Mouse (Mus musculus) adrenal gland, adult 2 months (tissue): ENCODE measurements around the gene Nucb2. TPM values are rescaled to one million over a fixed set of nuclear protein-coding genes. Genes with fewer than 3 reads are reported as not detected.
A peak's percentile ranks its signal among the peaks of the same experiment; 100 is the strongest.

Source experiments
- DNase-seq: peaks from one replicate; pipeline ENCODE4 v3.0.0; 2021
- long read RNA-seq: library from polyadenylated mRNA; stranded (forward); transcript quantifications from one replicate; pipeline ENCODE4 v2.0.0, GENCODE M21; 2021
- polyA plus RNA-seq: library from polyadenylated mRNA; depleted of rRNA; stranded (reverse); fragments of >200 nt; gene quantifications from 2 replicates; pipeline ENCODE4 v1.2.3, GENCODE M21; 2012; rRNA removed
- total RNA-seq, 2 experiments: library from RNA; stranded (reverse); gene quantifications; 2 replicates each; pipeline ENCODE4 v1.2.3; 2021

Gene Nucb2
- total RNA-seq (10 to 100 TPM; 19.3 to 32.9 TPM), polyA plus RNA-seq (0.32 and 0.45 TPM in 2 replicates)
- long read RNA-seq, transcript Nucb2-201 (14 exons, 1,685 nt), result major isoform, 13 of 18 reads
- long read RNA-seq, partial matches to known transcripts, result 3 of 18 reads
- long read RNA-seq, other reads (novel, unspliced or antisense), result 2 of 18 reads

DNA sequence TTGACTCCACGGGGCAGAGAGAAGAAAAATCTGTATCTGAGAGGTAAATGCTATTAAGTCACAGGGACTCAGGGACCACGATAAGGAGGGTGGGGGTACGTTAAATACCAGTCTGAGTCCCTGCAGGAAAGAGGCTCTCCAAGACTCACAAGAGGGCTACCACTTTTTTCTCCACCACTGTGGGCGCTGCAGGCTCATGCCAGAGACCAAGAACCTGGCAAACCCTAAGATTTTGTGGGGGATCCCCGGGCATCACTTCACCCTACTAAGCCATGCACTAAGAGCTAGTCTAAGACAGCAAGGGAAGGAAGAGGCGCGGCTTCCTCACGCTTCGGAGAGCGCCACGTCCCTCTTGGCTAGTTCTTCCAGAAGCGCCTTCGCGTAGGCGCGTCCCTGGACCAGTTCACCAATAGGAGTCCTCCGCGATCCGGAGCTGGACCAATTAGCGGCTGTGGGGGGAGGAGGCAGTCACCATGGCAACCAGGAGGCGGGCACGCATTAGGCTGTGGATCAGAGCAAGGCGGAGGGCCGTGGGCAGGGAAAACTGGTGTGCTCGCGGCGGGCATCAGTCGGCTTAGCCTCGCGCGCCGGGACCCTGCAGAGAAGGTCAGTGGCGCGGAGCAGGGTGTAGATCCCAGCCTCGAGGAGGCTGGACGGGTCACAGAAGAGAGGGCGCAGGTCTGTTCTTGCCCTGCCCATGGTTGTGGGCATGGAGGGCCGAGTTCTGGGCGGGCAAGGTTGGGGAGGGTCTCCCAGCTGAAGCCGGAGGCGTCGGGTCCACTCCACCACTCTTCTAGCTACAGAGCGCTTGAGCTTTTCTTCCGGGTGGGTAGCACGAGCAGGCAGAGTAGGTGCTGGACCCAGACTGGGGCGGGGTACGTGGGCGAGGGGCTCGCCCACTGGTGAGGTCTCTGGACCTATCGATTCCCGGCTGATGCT, at the start of gene Nucb2:
TSS of gene Nucb2 (plus strand) at position 491 of the 939 bp plus-strand sequence.
- peak; percentile 99 for DNase-seq

GRCm38 (mm10) chr7:116456964-116457363, 47.2 kb upstream of the Nucb2 start:
- DNase-seq, result no peak

- no peak for DNase-seq
Measured at GRCm38 (mm10) chr7:116457391-116457790, 46.8 kb upstream of the Nucb2 start.

GRCm38 (mm10) chr7:116458985-116459441, 45.2 kb upstream of the Nucb2 start:
- DNase-seq, result no peak

- DNase-seq, result peak; percentile 9
Measured at GRCm38 (mm10) chr7:116462114-116462513, 42.1 kb upstream of the Nucb2 start.

DNA sequence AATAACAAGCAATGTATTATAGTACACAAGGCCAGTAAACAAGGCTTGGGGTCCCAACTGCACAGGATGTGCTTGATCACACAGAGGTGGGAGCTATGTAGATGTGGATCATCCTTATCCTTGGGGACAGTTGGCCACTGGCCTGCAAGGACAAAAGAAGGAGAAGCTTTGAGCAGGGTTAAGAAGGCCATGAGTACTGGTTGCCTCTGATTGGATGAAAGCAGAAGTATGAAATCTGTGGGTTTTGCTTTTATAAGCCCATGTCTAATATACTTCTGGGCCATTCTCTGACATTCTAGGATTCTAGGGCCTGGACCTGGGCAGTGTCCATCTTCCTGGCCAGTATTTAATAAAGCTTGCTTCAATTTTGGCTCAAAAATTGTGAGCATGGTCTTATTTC, 28.3 kb upstream of the Nucb2 start:
- DNase-seq, result no peak

GRCm38 (mm10) chr7:116476264-116476663, 27.9 kb upstream of the Nucb2 start:
- no peak for DNase-seq

- no peak for DNase-seq
Measured at GRCm38 (mm10) chr7:116483106-116483505, 21.1 kb upstream of the Nucb2 start.

GRCm38 (mm10) chr7:116483782-116484181, 20.4 kb upstream of the Nucb2 start:
- no peak for DNase-seq

DNA sequence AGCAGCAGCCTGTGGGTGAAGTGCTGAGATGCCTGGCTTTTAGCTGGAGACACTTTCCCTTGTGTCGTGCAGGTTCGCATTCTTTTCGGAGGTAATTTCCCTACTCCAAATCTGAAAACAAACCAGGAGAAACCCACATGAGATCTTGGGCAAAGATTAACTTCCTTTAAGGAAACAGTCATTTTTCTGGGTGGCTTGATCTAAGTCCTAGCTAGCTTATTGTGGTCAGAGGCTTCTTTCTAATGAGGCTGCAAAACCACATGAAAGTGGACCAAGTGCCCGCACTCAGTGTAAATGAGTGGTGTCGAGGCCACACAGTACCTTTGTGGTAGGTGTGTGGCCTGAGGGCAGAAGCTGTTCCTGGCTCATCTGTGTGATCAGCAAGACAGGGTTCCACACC, 20.0 kb upstream of the Nucb2 start:
- no peak for DNase-seq

DNA sequence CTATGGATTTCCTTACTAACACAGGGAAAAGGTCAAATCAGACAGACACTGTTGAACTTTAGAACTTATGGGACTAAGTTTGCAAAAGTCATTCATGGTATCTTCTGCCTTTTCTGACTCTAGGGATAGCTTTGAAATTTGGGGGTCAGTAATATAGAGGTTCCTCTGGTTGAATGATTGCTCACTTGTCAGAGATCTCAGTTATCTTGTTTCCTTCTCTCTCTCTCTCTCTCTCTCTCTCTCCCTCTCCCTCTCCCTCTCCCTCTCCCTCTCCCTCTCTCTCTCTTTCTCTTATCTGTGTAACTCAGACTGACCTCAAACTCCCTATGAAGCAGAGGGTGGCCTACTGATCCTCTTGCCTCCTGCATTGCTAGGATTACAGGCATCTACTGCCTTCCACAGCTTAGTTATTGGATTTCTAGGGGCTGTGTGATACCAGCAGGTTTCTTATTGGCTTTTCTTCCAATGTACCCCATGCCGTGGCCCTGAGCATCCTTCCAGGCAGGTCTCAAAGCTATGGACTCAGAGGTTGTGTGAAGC, 19.0 kb upstream of the Nucb2 start:
- DNase-seq, result no peak

- peak; percentile 8 for DNase-seq
Measured at GRCm38 (mm10) chr7:116491113-116491512, 13.1 kb upstream of the Nucb2 start.

DNA sequence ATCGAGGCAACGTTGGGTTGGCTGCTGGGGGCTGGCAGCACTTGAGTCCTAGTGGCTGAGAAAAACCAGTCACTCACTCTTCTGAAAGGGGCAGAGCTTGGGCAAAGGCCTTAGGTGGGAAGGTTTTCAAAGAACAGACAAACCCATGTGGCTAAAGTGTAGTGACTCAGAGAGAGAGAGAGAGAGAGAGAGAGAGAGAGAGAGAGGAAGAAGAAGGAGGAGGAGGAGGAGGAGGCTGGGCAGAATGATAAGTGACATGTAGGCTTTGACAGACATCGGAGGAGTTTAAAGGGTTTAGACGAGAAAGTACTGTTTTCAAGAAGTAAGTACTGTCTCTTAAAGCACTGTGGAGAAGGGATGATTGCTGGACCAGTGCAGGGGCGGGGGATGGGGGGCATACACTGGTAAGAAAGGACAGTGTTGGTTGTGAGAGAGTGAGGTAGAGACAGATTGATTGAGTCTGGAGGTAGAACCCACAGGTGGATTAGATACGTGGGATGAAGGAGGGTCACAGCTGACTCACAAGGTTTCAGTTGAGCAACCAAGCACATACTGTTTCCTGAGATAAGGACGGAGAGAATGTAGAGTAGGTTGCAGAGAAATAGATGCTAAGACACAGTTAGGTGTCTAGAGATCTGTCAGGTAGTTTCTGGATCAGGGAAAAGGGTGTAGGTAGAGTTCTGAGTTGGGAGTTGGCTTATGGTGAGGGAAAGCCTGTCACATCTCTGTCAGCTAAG, 10.7 kb upstream of the Nucb2 start:
- no peak for DNase-seq

- no peak for DNase-seq
Measured at GRCm38 (mm10) chr7:116494618-116495017, 9.6 kb upstream of the Nucb2 start.

GRCm38 (mm10) chr7:116496760-116497159, 7.4 kb upstream of the Nucb2 start:
- DNase-seq, result no peak

GRCm38 (mm10) chr7:116504818-116505170, 625 bp downstream of the Nucb2 start:
- DNase-seq, result no peak

DNA sequence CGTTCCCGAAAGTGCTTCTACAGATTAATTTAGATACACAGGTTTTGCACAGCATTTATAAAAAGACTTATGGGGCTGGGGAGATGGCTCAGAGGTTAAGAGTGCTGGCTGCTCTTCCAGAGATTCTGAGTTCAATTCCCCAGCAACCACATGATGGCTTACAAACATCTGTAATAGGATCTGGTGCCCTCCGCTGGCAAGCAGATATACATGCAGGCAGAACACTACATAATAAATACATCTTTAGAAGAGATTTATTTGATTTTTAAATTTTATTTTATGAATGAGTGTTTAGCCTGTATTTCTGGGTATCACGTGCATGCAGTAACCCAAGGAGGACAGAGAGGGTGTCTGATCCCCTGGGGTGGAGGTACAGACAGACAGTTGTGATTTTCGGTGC, 9.9 kb downstream of the Nucb2 start:
- no peak for DNase-seq

- no peak for DNase-seq
Measured at GRCm38 (mm10) chr7:116514546-116514945, 10.4 kb downstream of the Nucb2 start.

DNA sequence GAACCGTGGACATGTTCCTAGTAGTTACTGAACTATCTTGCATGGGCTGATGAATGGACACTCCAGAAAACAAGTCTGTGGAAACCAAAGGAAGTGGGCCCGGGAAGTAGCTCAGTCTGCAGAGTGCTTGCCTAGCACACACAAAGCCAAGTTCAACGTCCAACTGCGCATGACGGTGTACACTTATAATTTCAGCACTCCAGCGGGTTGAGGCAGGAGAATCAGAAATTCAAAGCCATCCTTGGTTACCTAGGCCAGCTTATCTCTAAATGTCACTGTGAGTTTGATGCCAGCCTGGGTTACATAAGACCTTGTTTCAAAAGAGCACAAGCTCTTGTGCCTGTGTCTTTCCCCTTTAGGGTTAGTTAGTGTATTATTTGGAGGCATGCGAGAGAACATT, 10.9 kb downstream of the Nucb2 start:
- no peak for DNase-seq

- no peak for DNase-seq
Measured at GRCm38 (mm10) chr7:116515514-116516135, 11.5 kb downstream of the Nucb2 start.

- DNase-seq, result no peak
Measured at GRCm38 (mm10) chr7:116517240-116517639, 13.1 kb downstream of the Nucb2 start.

DNA sequence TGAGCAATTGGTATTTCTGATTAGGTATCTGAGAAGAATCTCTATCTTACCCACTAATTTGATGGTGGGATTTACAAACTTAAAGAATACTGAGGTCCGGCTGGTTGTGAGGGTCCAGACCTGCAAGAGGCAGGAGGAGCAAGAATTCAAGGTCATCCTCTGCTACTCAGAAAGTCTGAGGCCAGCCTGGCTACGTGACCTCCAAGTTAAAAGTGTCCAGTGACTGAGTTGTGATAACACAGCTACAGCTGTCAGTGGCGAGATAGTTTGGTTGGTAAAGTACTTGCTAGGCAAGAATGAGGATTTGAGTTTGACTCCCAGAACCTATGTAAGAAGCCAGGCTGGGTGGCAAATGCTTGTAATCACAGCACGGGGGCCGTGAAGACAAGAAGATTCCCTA, 14.0 kb downstream of the Nucb2 start:
- no peak for DNase-seq
